Mouse (Mus musculus) c-Kit-positive CD71-negative TER-119-negative erythroid progenitor cells, embryonic 14.5 days (primary cell): ENCODE measurements around the gene Slc23a4.

Experiments used
- DNase-seq: peaks from one replicate; pipeline ENCODE4 v3.0.0-alpha.2; 2013; ENCODE audit warnings: low read depth

The Slc23a4 gene

GRCm38 (mm10) chr6:34955862-34956241, 32.4 kb downstream of the Slc23a4 start:
- no peak for DNase-seq

GRCm38 (mm10) chr6:34954926-34955861, 33.0 kb downstream of the Slc23a4 start:
- DNase-seq: peak; percentile 46

- no peak for DNase-seq
Observed at GRCm38 (mm10) chr6:34951956-34952667, 36.1 kb downstream of the Slc23a4 start.

- DNase-seq: no peak
Observed at GRCm38 (mm10) chr6:34951518-34951917, 36.7 kb downstream of the Slc23a4 start.

- no peak for DNase-seq
Observed at GRCm38 (mm10) chr6:34948461-34948860, 39.7 kb downstream of the Slc23a4 start.

- DNase-seq: no peak
Observed at GRCm38 (mm10) chr6:34946486-34947079, 41.6 kb downstream of the Slc23a4 start.

GRCm38 (mm10) chr6:34943499-34943898, 44.7 kb downstream of the Slc23a4 start:
- no peak for DNase-seq

GRCm38 (mm10) chr6:34942446-34942845, 45.8 kb downstream of the Slc23a4 start:
- DNase-seq: no peak

- DNase-seq: no peak
Observed at GRCm38 (mm10) chr6:34941496-34941895, 46.7 kb downstream of the Slc23a4 start.

- no peak for DNase-seq
Observed at GRCm38 (mm10) chr6:34939451-34939850, 48.8 kb downstream of the Slc23a4 start.

- DNase-seq: no peak
Observed at GRCm38 (mm10) chr6:34938929-34939325, 49.3 kb downstream of the Slc23a4 start.

- no peak for DNase-seq
Observed at GRCm38 (mm10) chr6:34938280-34938928, 49.8 kb downstream of the Slc23a4 start.

- DNase-seq: no peak
Observed at GRCm38 (mm10) chr6:34936743-34937142, 51.5 kb downstream of the Slc23a4 start.

GRCm38 (mm10) chr6:34932633-34933032, 55.6 kb downstream of the Slc23a4 start:
- no peak for DNase-seq

GRCm38 (mm10) chr6:34927594-34927993, 60.6 kb downstream of the Slc23a4 start:
- DNase-seq: no peak

- peak; percentile 50 for DNase-seq
Observed at GRCm38 (mm10) chr6:34927156-34927555, 61.0 kb downstream of the Slc23a4 start.

GRCm38 (mm10) chr6:34921941-34922340, 66.3 kb downstream of the Slc23a4 start:
- DNase-seq: peak; percentile 49

GRCm38 (mm10) chr6:34920631-34921030, 67.6 kb downstream of the Slc23a4 start:
- no peak for DNase-seq

GRCm38 (mm10) chr6:34919956-34920355, 68.2 kb downstream of the Slc23a4 start, which contains the start of gene Stra8:
TSS of gene Stra8 (plus strand) at chr6:34920163.
- DNase-seq: no peak

GRCm38 (mm10) chr6:34919146-34919545, 69.1 kb downstream of the Slc23a4 start:
- DNase-seq: no peak

GRCm38 (mm10) chr6:34914462-34914861, 73.7 kb downstream of the Slc23a4 start:
- no peak for DNase-seq
